Mouse (Mus musculus) embryonic facial prominence, embryonic 15.5 days (tissue): ENCODE results near the gene Klhl7. TPM values are rescaled to one million over a fixed set of nuclear protein-coding genes. Genes with fewer than 3 reads are reported as not detected.
"Not testable (repeated sequence)": the region's sequence is repeated elsewhere in the genome, so short reads cannot be mapped to it uniquely, and the experiment has no call there.

Experiments used
- ATAC-seq: fragments of 200-750 bp; cut with Nextera tagmentation; 2 replicates; pipeline ENCODE4 v1.8.0; 2017; ENCODE audit warnings: low read depth, moderate TSS enrichment; ENCODE audit not compliant: insufficient number of reproducible peaks, low FRiP score, low TSS enrichment
- H3K27ac ChIP-seq: fragments of 300-500 bp; sonication (generic); replicated peaks from 2 replicates; pipeline ENCODE4 v1.5.1; 2015; ENCODE audit warnings: mild to moderate bottlenecking, inconsistent platforms
- H3K27me3 ChIP-seq: fragments of 300-500 bp; sonication (generic); 2 replicates; pipeline ENCODE4 v1.6.1; 2015; ENCODE audit warnings: inconsistent platforms
- H3K36me3 ChIP-seq: fragments of 300-500 bp; sonication (generic); 2 replicates; pipeline ENCODE4 v1.6.1; 2015; ENCODE audit warnings: mild to moderate bottlenecking, inconsistent platforms
- H3K4me1 ChIP-seq: fragments of 300-500 bp; sonication (generic); 2 replicates; pipeline ENCODE4 v1.6.1; 2015; ENCODE audit warnings: inconsistent platforms
- H3K4me2 ChIP-seq: fragments of 300-500 bp; sonication (generic); replicated peaks from 2 replicates; pipeline ENCODE4 v1.6.1; 2015; ENCODE audit warnings: mild to moderate bottlenecking, inconsistent platforms
- H3K4me3 ChIP-seq: fragments of 300-500 bp; sonication (generic); replicated peaks from 2 replicates; pipeline ENCODE4 v1.5.1; 2015; ENCODE audit warnings: mild to moderate bottlenecking, inconsistent platforms
- H3K9ac ChIP-seq: fragments of 300-500 bp; sonication (generic); 2 replicates; pipeline ENCODE4 v1.6.1; 2015; ENCODE audit warnings: inconsistent platforms
- H3K9me3 ChIP-seq: fragments of 300-500 bp; sonication (generic); replicated peaks from 2 replicates; pipeline ENCODE4 v1.6.1; 2016; ENCODE audit warnings: inconsistent platforms
- whole genome bisulfite sequencing: fragments of 180-500 bp; shearing (Covaris S2); methylation state at CpG from one replicate; pipeline ENCODE4 v1.1.7; 2015; 5-methylcytosine and 5-hydroxymethylcytosine counted together
- polyA plus RNA-seq: library from polyadenylated mRNA; unstranded; fragments of >200 nt; fragmentation: Nextera tagmentation; extraction: Ambion mirVana; gene quantifications from 2 replicates; pipeline ENCODE4 v1.2.1, GENCODE M21; 2015

The Klhl7 gene
- polyA plus RNA-seq, 1 experiment from 2014 or later: 56.5 TPM

- WGBS: 68% methylated on average over 5 of the region's 5 CpGs
- no peak overlapping the region for H3K9ac ChIP-seq
- ATAC-seq: no peak
These were observed 4.5 kb upstream of the Klhl7 start for GRCm38 (mm10) chr5:24095881-24096280.

GRCm38 (mm10) chr5:24100810-24101311, 456 bp downstream of the Klhl7 start:
- Histone ChIP-seq H3K9me3 (no peaks in the 10 kb centered on the region), H3K27ac (peak overlapping the region; percentile 95), H3K27me3 (no peaks in the 10 kb centered on the region), H3K4me2 (peak overlapping the region; percentile 70), H3K4me1 (no peaks in the 10 kb centered on the region), H3K36me3 (no peaks in the 10 kb centered on the region), H3K4me3 (peak overlapping the region; percentile 79), H3K9ac (peak overlapping the region; percentile 64)
- WGBS: 1% methylated on average over 38 of the region's 46 CpGs
- ATAC-seq: peak; percentile 81

More at GRCm38 (mm10) chr5:24095881-24096280, 4.5 kb upstream of the Klhl7 start:
- Histone ChIP-seq H3K36me3 (no peaks in the 10 kb centered on the region), H3K4me1 (no peaks in the 10 kb centered on the region), H3K27ac (no peak overlapping the region), H3K4me2 (no peak overlapping the region), H3K4me3 (no peak overlapping the region), H3K27me3 (no peaks in the 10 kb centered on the region), H3K9me3 (no peaks in the 10 kb centered on the region)

- no peak for ATAC-seq
- 4% methylated on average over 8 of the region's 8 CpGs for WGBS
These were observed 1.2 kb downstream of the Klhl7 start for GRCm38 (mm10) chr5:24101446-24102140.

GRCm38 (mm10) chr5:24103235-24103634, 2.8 kb downstream of the Klhl7 start:
- H3K27ac ChIP-seq, ATAC-seq, H3K4me3 ChIP-seq, H3K4me2 ChIP-seq, H3K9me3 ChIP-seq, H3K9ac ChIP-seq, H3K36me3 ChIP-seq, H3K4me1 ChIP-seq, H3K27me3 ChIP-seq: not testable (repeated sequence)
- 74% methylated on average over 2 of the region's 2 CpGs for WGBS

More at GRCm38 (mm10) chr5:24101446-24102140, 1.2 kb downstream of the Klhl7 start:
- Histone ChIP-seq H3K27ac (peak overlapping the region; percentile 95), H3K36me3 (no peaks in the 10 kb centered on the region), H3K9me3 (no peaks in the 10 kb centered on the region), H3K4me3 (peak overlapping the region; percentile 79), H3K27me3 (no peaks in the 10 kb centered on the region), H3K9ac (peak overlapping the region; percentile 64), H3K4me1 (no peaks in the 10 kb centered on the region), H3K4me2 (peak overlapping the region; percentile 70)

GRCm38 (mm10) chr5:24103841-24104240, 3.4 kb downstream of the Klhl7 start:
- 78% methylated on average over 2 of the region's 2 CpGs for WGBS
- Histone ChIP-seq H3K9me3 (no peaks in the 10 kb centered on the region), H3K4me1 (no peaks in the 10 kb centered on the region), H3K27ac (no peak overlapping the region), H3K4me2 (no peak overlapping the region), H3K4me3 (no peak overlapping the region), H3K9ac (no peak overlapping the region), H3K27me3 (no peaks in the 10 kb centered on the region), H3K36me3 (no peaks in the 10 kb centered on the region)
- ATAC-seq: no peak

GRCm38 (mm10) chr5:24107071-24107739, 6.8 kb downstream of the Klhl7 start:
- Histone ChIP-seq H3K4me3 (no peak overlapping the region), H3K4me1 (no peaks in the 10 kb centered on the region), H3K36me3 (no peaks in the 10 kb centered on the region), H3K9me3 (no peaks in the 10 kb centered on the region), H3K27me3 (no peaks in the 10 kb centered on the region), H3K27ac (no peak overlapping the region), H3K4me2 (no peak overlapping the region), H3K9ac (no peak overlapping the region)
- 93% methylated on average over 7 of the region's 7 CpGs for WGBS
- no peak for ATAC-seq

- H3K9ac ChIP-seq: no peak overlapping the region
- no peaks in the 10 kb centered on the region for H3K36me3 ChIP-seq
- no peak overlapping the region for H3K27ac ChIP-seq
- H3K4me1 ChIP-seq: no peaks in the 10 kb centered on the region
- H3K9me3 ChIP-seq: no peaks in the 10 kb centered on the region
- H3K4me2 ChIP-seq: no peak overlapping the region
- H3K27me3 ChIP-seq: no peaks in the 10 kb centered on the region
- 84% methylated on average over 3 of the region's 3 CpGs for WGBS
- no peak for ATAC-seq
- H3K4me3 ChIP-seq: no peak overlapping the region
These were observed 7.3 kb downstream of the Klhl7 start for GRCm38 (mm10) chr5:24107740-24108098.

- H3K9ac ChIP-seq: no peak overlapping the region
- WGBS: 72% methylated on average over 5 of the region's 5 CpGs
- H3K27ac ChIP-seq: no peak overlapping the region
- H3K9me3 ChIP-seq: no peaks in the 10 kb centered on the region
- H3K4me1 ChIP-seq: no peaks in the 10 kb centered on the region
- no peak for ATAC-seq
- H3K27me3 ChIP-seq: no peaks in the 10 kb centered on the region
- H3K36me3 ChIP-seq: no peaks in the 10 kb centered on the region
- no peak overlapping the region for H3K4me2 ChIP-seq
- H3K4me3 ChIP-seq: no peak overlapping the region
These were observed 9.7 kb downstream of the Klhl7 start for GRCm38 (mm10) chr5:24110068-24110467.

GRCm38 (mm10) chr5:24112116-24112903, 11.9 kb downstream of the Klhl7 start:
- WGBS: 84% methylated on average over 12 of the region's 12 CpGs
- H3K4me1 ChIP-seq: no peaks in the 10 kb centered on the region
- H3K27me3 ChIP-seq: no peaks in the 10 kb centered on the region
- no peaks in the 10 kb centered on the region for H3K36me3 ChIP-seq
- ATAC-seq: no peak
- H3K4me2 ChIP-seq: no peak overlapping the region
- H3K4me3 ChIP-seq: no peak overlapping the region
- no peaks in the 10 kb centered on the region for H3K9me3 ChIP-seq
- no peak overlapping the region for H3K27ac ChIP-seq
- H3K9ac ChIP-seq: no peak overlapping the region

GRCm38 (mm10) chr5:24122221-24122620, 21.8 kb downstream of the Klhl7 start:
- Histone ChIP-seq H3K27ac (no peak overlapping the region), H3K27me3 (no peaks in the 10 kb centered on the region), H3K4me1 (no peaks in the 10 kb centered on the region), H3K4me3 (no peak overlapping the region), H3K4me2 (no peak overlapping the region), H3K9me3 (no peaks in the 10 kb centered on the region), H3K9ac (no peak overlapping the region), H3K36me3 (no peaks in the 10 kb centered on the region; the same call in 1 of the 2 replicates)
- no peak for ATAC-seq
- WGBS: 87% methylated on average over 2 of the region's 2 CpGs

GRCm38 (mm10) chr5:24124175-24124574, 23.8 kb downstream of the Klhl7 start:
- ATAC-seq: no peak
- Histone ChIP-seq H3K9me3 (no peaks in the 10 kb centered on the region), H3K27ac (no peak overlapping the region), H3K36me3 (peaks cover 3% of the 10 kb centered on the region; the same call in 1 of the 2 replicates), H3K4me2 (no peak overlapping the region), H3K27me3 (no peaks in the 10 kb centered on the region), H3K4me1 (no peaks in the 10 kb centered on the region), H3K9ac (no peak overlapping the region), H3K4me3 (no peak overlapping the region)
- 41% methylated on average over 1 of the region's 1 CpGs for WGBS
